Mouse (Mus musculus) kidney, adult 2 months (tissue): Measurements from ENCODE around the gene Gm17490.

ENCODE experiments used
- CTCF ChIP-seq: fragments of 200-500 bp; conservative IDR thresholded peaks from 2 replicates; pipeline ENCODE4 v1.5.1; 2011; ENCODE audit warnings: low read depth, mild to moderate bottlenecking, control low read depth, low read length, moderate library complexity, mixed read lengths; ENCODE audit not compliant: insufficient read depth, insufficient read length
- POLR2A ChIP-seq: fragments of 200-500 bp; IDR thresholded peaks from one replicate; pipeline ENCODE4 v1.6.1; 2011; ENCODE audit warnings: low read depth, low read length, control low read depth

DNA sequence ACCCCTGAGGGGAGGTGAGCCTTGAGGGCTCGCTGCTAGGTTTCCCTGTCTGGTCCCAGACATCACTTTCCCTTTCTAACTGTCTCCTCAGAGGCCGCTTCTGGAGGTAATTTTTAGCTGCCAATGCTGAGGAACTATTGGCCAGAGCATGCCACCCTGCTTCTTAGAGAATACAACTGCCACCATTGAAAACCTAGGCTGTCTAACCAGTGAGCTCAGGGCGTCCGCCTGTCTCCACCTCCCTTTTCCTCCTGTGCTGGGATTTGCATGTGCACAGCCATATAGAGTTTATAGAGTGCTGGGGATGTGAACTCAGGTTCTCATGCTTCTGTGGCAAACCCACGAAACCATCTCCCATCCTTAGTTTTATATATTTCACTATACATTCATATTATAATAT, 27.7 kb upstream of the Gm17490 start:
- TF ChIP-seq POLR2A: no peak
- no peak for TF ChIP-seq CTCF
